Mouse (Mus musculus): ENCODE results near the gene Tph2.
"Not testable (repeated sequence)": the region's sequence is repeated elsewhere in the genome, so short reads cannot be mapped to it uniquely, and the experiment has no call there.

Gene Tph2

GRCm38 (mm10) chr10:115184697-115185096 lies at the start of gene Tph2:
Tph2 (minus strand) TSS chr10:115185022.
- DNase-seq (ENCODE audit: low spot score): peak; percentile 33

GRCm38 (mm10) chr10:115233798-115234197 lies 49.0 kb upstream of the Tph2 start:
- DNase-seq (ENCODE audit: low spot score): no peak

GRCm38 (mm10) chr10:115232513-115232912 lies 47.7 kb upstream of the Tph2 start:
- DNase-seq (ENCODE audit: low spot score): no peak

- DNase-seq (ENCODE audit: low spot score): no peak
Measured at GRCm38 (mm10) chr10:115229023-115229422, 44.2 kb upstream of the Tph2 start.

- DNase-seq (ENCODE audit: low spot score): no peak
Measured at GRCm38 (mm10) chr10:115226586-115226985, 41.8 kb upstream of the Tph2 start.

- no peak for DNase-seq (ENCODE audit: low spot score)
Measured at GRCm38 (mm10) chr10:115223845-115224244, 39.0 kb upstream of the Tph2 start.

GRCm38 (mm10) chr10:115212916-115213580 lies 28.2 kb upstream of the Tph2 start:
- no peak for DNase-seq (ENCODE audit: low spot score)

GRCm38 (mm10) chr10:115205825-115206224 lies 21.0 kb upstream of the Tph2 start:
- no peak for DNase-seq (ENCODE audit: low spot score)

GRCm38 (mm10) chr10:115205284-115205683 lies 20.5 kb upstream of the Tph2 start:
- DNase-seq (ENCODE audit: low spot score): no peak

GRCm38 (mm10) chr10:115191214-115191613 lies 6.4 kb upstream of the Tph2 start:
- no peak for DNase-seq (ENCODE audit: low spot score)

- no peak for DNase-seq (ENCODE audit: low spot score)
Measured at GRCm38 (mm10) chr10:115187390-115187789, 2.6 kb upstream of the Tph2 start.

GRCm38 (mm10) chr10:115181034-115181433 lies 3.8 kb downstream of the Tph2 start:
- DNase-seq (ENCODE audit: low spot score): no peak

GRCm38 (mm10) chr10:115178019-115178418 lies 6.8 kb downstream of the Tph2 start:
- not testable (repeated sequence) for DNase-seq (ENCODE audit: low spot score)

- DNase-seq (ENCODE audit: low spot score): no peak
Measured at GRCm38 (mm10) chr10:115175591-115175991, 9.2 kb downstream of the Tph2 start.

GRCm38 (mm10) chr10:115173336-115173735 lies 11.5 kb downstream of the Tph2 start:
- no peak for DNase-seq (ENCODE audit: low spot score)

- no peak for DNase-seq (ENCODE audit: low spot score)
Measured at GRCm38 (mm10) chr10:115171351-115171818, 13.4 kb downstream of the Tph2 start.

- DNase-seq (ENCODE audit: low spot score): no peak
Measured at GRCm38 (mm10) chr10:115170496-115171350, 14.1 kb downstream of the Tph2 start.

GRCm38 (mm10) chr10:115169410-115169809 lies 15.4 kb downstream of the Tph2 start:
- no peak for DNase-seq (ENCODE audit: low spot score)

GRCm38 (mm10) chr10:115160289-115160688 lies 24.5 kb downstream of the Tph2 start:
- no peak for DNase-seq (ENCODE audit: low spot score)

GRCm38 (mm10) chr10:115147308-115147707 lies 37.5 kb downstream of the Tph2 start:
- DNase-seq (ENCODE audit: low spot score): no peak

GRCm38 (mm10) chr10:115146257-115146898 lies 38.4 kb downstream of the Tph2 start:
- DNase-seq (ENCODE audit: low spot score): no peak

- no peak for DNase-seq (ENCODE audit: low spot score)
Measured at GRCm38 (mm10) chr10:115144542-115144941, 40.3 kb downstream of the Tph2 start.

GRCm38 (mm10) chr10:115143641-115144040 lies 41.2 kb downstream of the Tph2 start:
- no peak for DNase-seq (ENCODE audit: low spot score)

All from c-Kit-positive CD71-positive TER-119-positive erythroid progenitor cells, embryonic 14.5 days (primary cell).